Mouse (Mus musculus) stomach, embryonic 14.5 days (tissue): ENCODE measurements at regions not wholly inside any gene's neighbourhood (a gene's known extent, or its start where the extent isn't known, plus 50 kb on each side); places are given as distances from the start of the nearest gene placed in this dataset.
A peak's percentile ranks its signal among the peaks of the same experiment; 100 is the strongest.

ENCODE experiments used
- ATAC-seq: fragments of 200-750 bp; cut with Nextera tagmentation; 2 replicates; pipeline ENCODE4 v1.8.0; 2017; ENCODE audit warnings: low read depth, moderate TSS enrichment; ENCODE audit not compliant: insufficient number of reproducible peaks, insufficient read depth, low FRiP score
- H3K27ac ChIP-seq: fragments of 300-500 bp; sonication (generic); 2 replicates; pipeline ENCODE4 v1.5.1; 2014; ENCODE audit warnings: mild to moderate bottlenecking, low read length, moderate library complexity, mixed read lengths
- H3K27me3 ChIP-seq: fragments of 300-500 bp; sonication (generic); 2 replicates; pipeline ENCODE4 v1.6.1; 2014; ENCODE audit warnings: low read length, control low read depth, mixed read lengths; ENCODE audit not compliant: control insufficient read depth, insufficient read depth
- H3K36me3 ChIP-seq: fragments of 300-500 bp; sonication (generic); 2 replicates; pipeline ENCODE4 v1.6.1; 2014; ENCODE audit warnings: mild to moderate bottlenecking, control low read depth, low read length, moderate library complexity, mixed read lengths; ENCODE audit not compliant: control insufficient read depth, insufficient read depth
- H3K4me1 ChIP-seq: fragments of 300-500 bp; sonication (generic); 2 replicates; pipeline ENCODE4 v1.6.1; 2014; ENCODE audit warnings: low read length, control low read depth, mixed read lengths; ENCODE audit not compliant: control insufficient read depth, insufficient read depth
- H3K4me2 ChIP-seq: fragments of 300-500 bp; sonication (generic); replicated peaks from 2 replicates; pipeline ENCODE4 v1.6.1; 2014; ENCODE audit warnings: low read depth, low read length, control low read depth
- H3K4me3 ChIP-seq: fragments of 300-500 bp; sonication (generic); 2 replicates; pipeline ENCODE4 v1.5.1; 2014; ENCODE audit warnings: low read depth, low read length, control low read depth
- H3K9ac ChIP-seq: fragments of 300-500 bp; sonication (generic); replicated peaks from 2 replicates; pipeline ENCODE4 v1.6.1; 2014; ENCODE audit warnings: low read depth, mild to moderate bottlenecking, control low read depth, low read length, moderate library complexity, mixed read lengths
- H3K9me3 ChIP-seq: fragments of 300-500 bp; sonication (generic); 2 replicates; pipeline ENCODE4 v1.6.1; 2016; ENCODE audit warnings: low read depth, low read length, control low read depth; ENCODE audit not compliant: control insufficient read depth
- WGBS: fragments of 180-500 bp; shearing (Covaris S2); extraction: QIAGEN DNeasy Blood & Tissue Kit; methylation state at CpG from one replicate; pipeline ENCODE4 v1.1.7; 2014; 5-methylcytosine and 5-hydroxymethylcytosine counted together

DNA sequence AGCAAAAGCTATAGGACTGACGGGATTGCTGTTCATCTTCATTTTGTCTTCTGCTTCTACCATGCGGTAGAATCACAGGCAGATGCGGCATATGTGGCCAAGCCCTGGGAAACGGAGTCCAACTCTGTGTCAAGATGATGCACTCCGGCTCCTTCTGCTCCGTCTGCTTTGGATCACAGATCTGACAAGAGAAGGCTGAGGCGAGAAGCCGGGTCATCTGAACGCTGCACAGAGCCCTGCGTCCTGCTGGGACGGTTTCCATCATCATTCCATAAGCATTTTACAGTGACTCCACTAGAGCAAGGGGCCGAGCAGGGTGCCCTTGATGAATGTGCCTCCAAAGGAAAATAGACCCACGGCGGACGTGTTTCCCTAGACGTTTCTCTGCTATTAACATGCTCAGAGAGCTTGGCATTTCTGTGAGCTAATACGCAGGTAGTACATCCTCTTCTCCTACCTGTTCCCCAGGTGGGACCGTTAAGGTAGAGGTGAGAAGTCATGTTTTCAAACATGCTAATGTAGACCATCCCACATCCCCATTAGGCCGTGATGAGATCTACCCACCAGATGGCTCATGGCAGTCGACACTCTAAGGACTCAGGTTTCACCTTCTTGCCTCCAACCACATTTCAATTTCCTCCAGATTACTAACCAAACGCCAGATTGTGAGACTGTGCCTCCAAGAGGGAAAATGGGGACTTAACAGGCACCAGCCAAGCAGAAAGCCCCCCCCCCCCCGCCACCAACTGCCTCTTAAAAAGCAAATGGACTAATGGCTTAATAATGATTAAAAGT lies 79.6 kb downstream of the Actbl2 start:
- no peaks in the 10 kb centered on the region for H3K27me3 ChIP-seq
- H3K4me3 ChIP-seq = no peak overlapping the region
- H3K9me3 ChIP-seq = no peaks in the 10 kb centered on the region
- H3K4me2 ChIP-seq = peak overlapping the region; percentile 15; the same call in 1 of the 2 replicates
- H3K36me3 ChIP-seq = no peaks in the 10 kb centered on the region
- WGBS = 47% methylated on average over 22 of the region's 22 CpGs
- peak; percentile 89 for ATAC-seq
- H3K9ac ChIP-seq = no peak overlapping the region
- H3K4me1 ChIP-seq = peaks cover 8% of the 10 kb centered on the region; the same call in 1 of the 2 replicates
- H3K27ac ChIP-seq = peak overlapping the region; percentile 29; the same call in 1 of the 2 replicates

DNA sequence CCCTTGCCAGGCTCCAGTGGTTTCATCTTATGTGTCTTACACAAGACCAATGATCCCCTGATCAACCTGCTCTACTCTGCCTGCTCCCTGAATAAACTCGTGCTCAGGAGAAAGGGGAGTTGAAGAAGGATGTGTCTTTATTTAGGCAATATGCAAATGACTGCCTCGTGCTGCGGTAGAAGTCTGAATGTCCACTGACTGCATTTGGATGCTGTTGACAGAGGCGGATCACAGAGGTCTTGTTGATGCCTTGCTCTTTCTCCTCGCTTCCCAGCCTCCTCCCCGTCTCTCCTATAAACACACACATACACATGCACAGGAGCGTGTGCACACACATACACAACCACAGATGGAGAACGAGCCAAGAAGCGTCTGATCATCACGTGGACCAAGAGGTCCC lies 90.2 kb downstream of the Actbl2 start:
- WGBS = 68% methylated on average over 10 of the region's 10 CpGs
- H3K4me1 ChIP-seq = no peaks in the 10 kb centered on the region
- H3K27me3 ChIP-seq = no peaks in the 10 kb centered on the region
- H3K9me3 ChIP-seq = no peaks in the 10 kb centered on the region
- H3K9ac ChIP-seq = no peak overlapping the region
- no peak overlapping the region for H3K27ac ChIP-seq
- H3K4me2 ChIP-seq = no peak overlapping the region
- ATAC-seq = no peak
- no peaks in the 10 kb centered on the region for H3K36me3 ChIP-seq
- H3K4me3 ChIP-seq = no peak overlapping the region

DNA sequence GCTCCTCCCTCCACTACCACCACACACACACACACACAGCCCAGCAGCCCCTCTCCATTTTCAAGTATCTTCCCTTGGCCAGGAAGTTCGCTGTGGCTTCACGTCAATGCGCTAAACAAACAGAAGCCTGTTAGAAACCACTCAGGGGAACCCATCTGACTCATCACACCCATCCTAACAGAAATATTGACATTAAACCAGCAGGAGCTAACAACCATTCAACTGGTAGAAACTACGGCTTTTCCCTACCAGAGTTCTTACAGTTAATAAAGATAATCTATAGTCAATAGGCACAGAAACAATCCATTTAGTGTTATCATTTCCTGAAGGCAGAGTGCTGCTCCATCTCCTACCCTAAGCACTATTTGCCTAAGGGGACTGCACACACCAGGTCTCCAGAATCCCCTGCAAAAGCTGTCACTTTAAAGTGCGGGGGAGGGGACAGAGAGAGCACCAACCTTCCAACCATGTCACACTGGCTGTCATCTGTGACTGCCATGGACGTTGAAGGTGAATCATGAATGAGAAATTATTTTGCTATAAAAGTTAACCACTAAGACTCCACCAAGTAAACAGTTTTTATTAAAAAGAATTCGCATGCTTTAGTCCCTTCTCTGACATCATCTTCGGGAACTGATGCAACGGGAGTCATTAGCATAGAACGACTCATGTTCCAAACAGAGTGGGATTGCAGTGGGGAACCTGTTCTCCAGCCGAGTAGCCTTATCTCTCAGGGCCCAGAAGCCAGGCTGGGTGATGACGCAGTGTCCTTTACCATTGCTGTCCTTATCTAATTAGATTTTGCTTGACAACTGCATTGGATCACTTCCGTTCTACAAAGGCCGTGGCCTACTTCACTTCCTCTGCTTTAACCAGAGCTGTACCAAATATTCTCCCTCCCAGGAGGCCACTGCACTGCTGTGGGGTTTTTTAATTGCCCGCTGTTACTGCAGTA lies 91.0 kb downstream of the Actbl2 start:
- H3K4me1 ChIP-seq = no peaks in the 10 kb centered on the region
- H3K4me3 ChIP-seq = no peak overlapping the region
- no peak overlapping the region; the same call in 1 of the 2 replicates for H3K27ac ChIP-seq
- no peak overlapping the region for H3K9ac ChIP-seq
- H3K4me2 ChIP-seq = no peak overlapping the region
- no peaks in the 10 kb centered on the region for H3K27me3 ChIP-seq
- no peaks in the 10 kb centered on the region for H3K9me3 ChIP-seq
- 59% methylated on average over 15 of the region's 15 CpGs for WGBS
- H3K36me3 ChIP-seq = no peaks in the 10 kb centered on the region
- no peak for ATAC-seq

DNA sequence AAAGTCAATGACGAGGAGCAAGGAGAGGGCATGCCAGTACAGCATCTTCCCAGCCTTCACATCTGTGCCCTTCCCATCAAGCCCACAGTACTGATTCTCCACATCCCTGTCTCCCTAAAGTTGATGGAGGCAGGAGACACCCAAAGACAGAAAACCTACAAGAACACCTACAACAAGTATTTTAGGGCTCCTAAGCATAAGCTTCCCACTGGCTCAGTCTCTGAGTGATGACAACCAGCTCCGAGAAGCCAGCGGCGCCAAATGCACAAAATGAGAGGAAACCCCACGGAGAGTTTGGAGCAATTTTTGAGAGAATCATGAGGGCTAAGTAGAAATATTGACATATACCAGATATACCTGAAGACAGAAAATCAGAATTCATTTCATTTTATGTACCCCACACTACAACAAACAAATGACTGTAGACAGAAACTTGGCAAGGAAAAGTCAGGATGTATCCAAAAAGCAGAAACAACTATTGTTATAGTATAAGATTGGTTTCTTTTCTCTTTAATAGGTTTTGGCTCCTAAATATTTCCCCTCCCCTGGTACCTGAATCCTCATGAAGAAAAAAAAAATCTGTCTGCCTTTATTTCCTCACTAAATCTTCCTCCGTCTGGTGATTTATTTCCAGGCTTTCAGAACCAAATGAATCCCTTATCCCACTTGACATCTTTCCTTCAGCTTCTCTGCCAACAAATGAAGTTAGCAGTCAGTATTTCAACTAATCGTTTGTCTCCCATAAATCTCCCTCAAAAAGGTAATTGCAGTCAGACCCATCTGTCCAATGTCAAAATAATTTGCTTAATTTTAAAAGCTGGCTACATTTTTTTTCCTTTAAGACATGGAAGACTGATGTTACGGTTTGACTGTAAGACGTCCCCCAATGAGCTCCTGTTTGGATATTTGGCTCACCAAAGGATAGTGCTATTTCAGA lies 102.0 kb downstream of the Actbl2 start:
- no peaks in the 10 kb centered on the region for H3K9me3 ChIP-seq
- WGBS = 63% methylated on average over 9 of the region's 9 CpGs
- H3K4me3 ChIP-seq = no peak overlapping the region
- no peaks in the 10 kb centered on the region for H3K4me1 ChIP-seq
- no peak for ATAC-seq
- H3K9ac ChIP-seq = no peak overlapping the region
- H3K27ac ChIP-seq = no peak overlapping the region
- H3K36me3 ChIP-seq = no peaks in the 10 kb centered on the region
- H3K27me3 ChIP-seq = no peaks in the 10 kb centered on the region
- no peak overlapping the region for H3K4me2 ChIP-seq

DNA sequence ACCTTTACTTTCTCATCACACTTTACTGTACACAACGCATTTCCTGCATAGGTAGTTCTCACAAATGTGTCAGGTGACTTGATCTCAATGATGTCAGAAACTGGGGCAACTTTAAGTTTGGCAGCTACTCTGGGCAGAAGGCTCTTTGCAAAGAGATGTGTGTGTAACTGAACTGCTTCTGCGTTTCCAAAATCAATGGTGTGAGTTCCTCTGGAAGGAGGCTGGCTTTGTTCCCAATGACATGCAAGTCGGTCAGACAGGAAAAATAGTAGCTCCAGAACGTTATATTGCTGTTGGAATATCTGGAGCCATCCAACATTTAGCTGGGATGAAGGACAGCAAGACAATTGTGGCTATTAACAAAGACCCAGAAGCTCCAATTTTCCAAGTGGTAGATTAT lies 106.6 kb downstream of the Actbl2 start:
- Histone ChIP-seq H3K36me3 (no peaks in the 10 kb centered on the region), H3K9ac (no peak overlapping the region), H3K27ac (no peak overlapping the region), H3K4me3 (no peak overlapping the region), H3K9me3 (peaks cover 4% of the 10 kb centered on the region; the same call in 1 of the 2 replicates), H3K4me2 (no peak overlapping the region), H3K4me1 (no peaks in the 10 kb centered on the region), H3K27me3 (no peaks in the 10 kb centered on the region)
- no peak for ATAC-seq
- WGBS = 77% methylated on average over 4 of the region's 4 CpGs

DNA sequence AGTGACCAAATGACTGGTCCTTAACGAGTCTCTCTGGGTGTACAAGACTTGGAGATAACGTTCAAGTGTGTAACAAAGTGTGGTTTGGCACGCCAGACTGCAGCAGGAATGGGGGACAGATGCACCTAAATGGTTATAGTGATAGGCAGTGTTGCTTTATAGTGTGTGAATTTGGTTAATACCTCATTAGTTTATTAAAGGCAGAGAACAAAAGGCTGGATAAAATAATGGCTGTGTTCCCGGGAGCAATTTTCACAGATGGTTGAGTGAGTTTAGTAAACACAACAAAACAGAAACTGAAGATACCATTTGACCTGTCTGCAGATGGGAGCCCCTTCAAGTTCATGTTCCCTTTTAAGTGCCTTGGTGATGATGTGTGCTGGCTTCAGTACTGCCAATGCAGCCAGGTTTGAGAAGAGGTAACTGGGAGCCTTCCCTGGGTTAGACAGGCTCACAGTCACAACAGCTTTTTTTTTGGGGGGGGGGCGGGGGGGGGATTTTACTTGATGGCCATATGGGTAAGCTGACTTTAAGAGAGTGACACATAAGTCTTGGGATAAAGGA lies 108.4 kb downstream of the Actbl2 start:
- Histone ChIP-seq H3K27me3 (no peaks in the 10 kb centered on the region), H3K4me1 (no peaks in the 10 kb centered on the region), H3K4me3 (no peak overlapping the region), H3K36me3 (no peaks in the 10 kb centered on the region), H3K9ac (no peak overlapping the region), H3K27ac (no peak overlapping the region), H3K9me3 (peaks cover 4% of the 10 kb centered on the region; the same call in 1 of the 2 replicates), H3K4me2 (no peak overlapping the region)
- no peak for ATAC-seq
- 60% methylated on average over 5 of the region's 5 CpGs for WGBS

DNA sequence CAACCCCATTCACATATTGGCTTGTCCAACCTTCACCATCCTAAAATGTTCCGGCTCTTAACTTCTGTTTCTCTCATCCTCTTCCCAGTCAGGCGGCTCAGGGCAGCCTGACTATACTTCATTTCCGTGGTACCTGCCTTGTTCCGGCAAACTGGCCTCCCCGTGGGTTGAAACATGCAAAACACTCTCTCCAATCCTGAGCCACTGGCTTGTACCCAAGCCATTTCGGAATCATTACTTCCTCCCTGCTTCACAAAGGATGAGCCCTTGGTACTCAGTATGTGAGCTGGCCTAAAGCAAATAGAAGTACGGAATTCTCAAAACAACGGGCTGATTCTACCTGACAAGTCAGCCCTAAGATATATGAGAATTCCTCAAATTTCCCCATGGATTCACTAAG lies 112.1 kb downstream of the Actbl2 start:
- Histone ChIP-seq H3K4me1 (no peaks in the 10 kb centered on the region), H3K4me2 (no peak overlapping the region), H3K9ac (no peak overlapping the region), H3K27me3 (no peaks in the 10 kb centered on the region), H3K9me3 (peaks cover 4% of the 10 kb centered on the region; the same call in 1 of the 2 replicates), H3K36me3 (no peaks in the 10 kb centered on the region), H3K4me3 (no peak overlapping the region), H3K27ac (no peak overlapping the region)
- 85% methylated on average over 8 of the region's 8 CpGs for WGBS
- no peak for ATAC-seq
